Mouse (Mus musculus) kidney, adult 11 months (tissue): ENCODE data around the gene Copa.

Experiments used
- DNase-seq: peaks from one replicate; pipeline ENCODE4 v3.0.0; 2022

The Copa gene

DNA sequence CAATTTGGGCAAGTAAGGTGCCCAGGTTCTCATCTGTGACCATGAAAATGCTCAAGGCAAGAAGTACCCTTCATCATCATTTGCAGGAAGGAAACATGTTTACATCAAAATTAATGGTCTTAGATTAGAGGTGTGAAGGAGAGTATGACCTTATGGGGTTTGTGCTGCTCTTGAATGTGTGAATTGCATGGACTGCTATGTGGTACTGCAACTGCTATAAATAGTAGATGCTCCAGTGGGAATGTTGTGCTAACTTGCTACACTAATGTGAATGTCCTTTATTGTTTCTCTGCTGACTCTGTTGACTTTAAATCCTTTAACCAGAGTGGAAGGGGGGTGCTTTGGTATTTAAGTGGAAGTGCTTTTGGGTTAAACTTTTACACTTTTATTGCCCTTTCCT lies 12.0 kb downstream of the Copa start:
- DNase-seq: peak; percentile 25

DNA sequence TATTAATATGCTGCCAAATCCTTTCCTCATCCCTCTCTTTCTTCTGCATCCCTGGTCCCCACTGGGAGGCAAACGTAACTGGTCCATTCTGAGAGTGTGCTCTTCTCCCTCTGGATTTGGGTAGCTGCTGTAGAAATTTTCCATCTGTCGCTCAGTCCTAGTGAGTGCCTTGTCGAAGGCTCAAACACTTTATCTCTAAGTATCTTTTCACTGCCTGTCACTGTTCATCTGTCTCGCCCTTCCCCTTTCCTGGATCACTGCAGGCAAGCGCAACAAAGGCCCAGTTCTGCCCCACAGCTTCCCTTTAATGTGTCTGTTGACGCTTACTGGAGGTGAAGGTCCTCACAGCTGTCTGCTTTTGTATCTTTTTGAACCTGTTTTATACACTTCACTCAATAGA lies 12.9 kb downstream of the Copa start:
- DNase-seq: no peak

DNA sequence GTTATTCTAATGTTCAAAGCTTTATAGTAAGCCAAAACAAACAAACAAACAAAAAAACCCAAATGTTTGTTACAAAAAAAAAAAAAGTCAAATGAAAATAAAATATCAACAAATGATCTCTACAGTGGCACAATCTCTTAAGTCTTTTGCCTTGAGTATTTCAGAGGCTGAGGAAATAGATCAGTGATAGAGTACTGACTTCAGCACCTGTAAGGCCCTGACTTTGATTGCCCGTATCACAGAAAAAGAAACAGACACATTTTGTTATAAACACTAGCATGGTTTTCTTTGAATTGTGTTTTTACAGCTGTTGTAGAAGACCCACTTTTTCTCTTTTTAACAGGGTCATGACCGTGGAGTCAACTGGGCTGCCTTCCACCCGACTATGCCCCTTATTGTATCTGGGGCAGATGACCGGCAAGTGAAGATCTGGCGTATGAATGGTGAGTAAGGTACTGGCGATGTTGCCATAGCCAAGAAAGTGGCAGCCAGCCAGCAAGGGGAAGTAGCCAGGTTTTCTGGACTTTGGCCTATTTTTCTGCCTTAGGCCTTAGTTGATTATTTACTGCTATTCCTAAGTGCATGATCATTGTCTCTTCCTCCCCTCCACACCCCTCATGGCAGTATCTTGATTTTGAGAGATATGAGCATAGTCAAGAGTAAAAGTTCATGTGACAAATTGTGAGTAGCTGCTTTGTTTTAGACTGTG lies 17.1 kb downstream of the Copa start:
- peak; percentile 85 for DNase-seq

DNA sequence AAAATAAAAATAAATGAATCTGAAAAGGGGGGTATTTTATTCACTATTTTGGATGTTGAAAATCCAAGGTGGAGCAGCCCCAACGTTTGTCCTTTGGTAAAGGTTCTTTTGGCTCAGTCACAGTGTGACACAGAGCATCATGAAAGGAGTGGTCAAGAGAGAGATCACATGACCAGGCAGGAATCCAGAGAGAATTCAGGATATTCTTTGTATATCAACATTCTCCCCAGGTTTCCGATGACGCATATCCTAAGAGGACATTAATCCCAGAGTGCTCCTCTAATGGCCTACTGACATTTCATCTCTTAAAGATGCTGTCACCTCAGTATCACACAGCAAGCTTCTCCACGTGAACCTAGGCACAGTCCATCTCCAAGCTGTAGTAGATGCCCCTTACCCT lies 21.3 kb downstream of the Copa start:
- no peak for DNase-seq

DNA sequence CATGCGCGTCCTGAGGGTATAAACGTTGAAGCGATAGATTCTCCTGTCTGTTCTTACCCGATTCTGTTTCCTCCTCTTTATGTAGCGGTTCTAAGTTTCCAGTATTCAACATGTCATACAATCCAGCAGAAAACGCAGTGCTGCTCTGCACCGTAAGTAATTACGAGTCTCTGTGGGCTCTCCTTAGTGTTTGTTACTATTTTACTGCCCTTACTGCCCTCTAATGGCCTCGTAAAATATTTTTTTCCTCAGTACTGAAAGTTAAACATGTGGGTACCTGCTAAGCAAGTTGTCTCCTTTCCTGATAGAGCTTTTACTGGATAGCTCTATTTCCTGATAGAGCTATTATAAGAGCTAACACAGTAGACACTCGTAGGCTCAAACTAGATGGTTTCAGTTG lies 22.8 kb downstream of the Copa start:
- no peak for DNase-seq

DNA sequence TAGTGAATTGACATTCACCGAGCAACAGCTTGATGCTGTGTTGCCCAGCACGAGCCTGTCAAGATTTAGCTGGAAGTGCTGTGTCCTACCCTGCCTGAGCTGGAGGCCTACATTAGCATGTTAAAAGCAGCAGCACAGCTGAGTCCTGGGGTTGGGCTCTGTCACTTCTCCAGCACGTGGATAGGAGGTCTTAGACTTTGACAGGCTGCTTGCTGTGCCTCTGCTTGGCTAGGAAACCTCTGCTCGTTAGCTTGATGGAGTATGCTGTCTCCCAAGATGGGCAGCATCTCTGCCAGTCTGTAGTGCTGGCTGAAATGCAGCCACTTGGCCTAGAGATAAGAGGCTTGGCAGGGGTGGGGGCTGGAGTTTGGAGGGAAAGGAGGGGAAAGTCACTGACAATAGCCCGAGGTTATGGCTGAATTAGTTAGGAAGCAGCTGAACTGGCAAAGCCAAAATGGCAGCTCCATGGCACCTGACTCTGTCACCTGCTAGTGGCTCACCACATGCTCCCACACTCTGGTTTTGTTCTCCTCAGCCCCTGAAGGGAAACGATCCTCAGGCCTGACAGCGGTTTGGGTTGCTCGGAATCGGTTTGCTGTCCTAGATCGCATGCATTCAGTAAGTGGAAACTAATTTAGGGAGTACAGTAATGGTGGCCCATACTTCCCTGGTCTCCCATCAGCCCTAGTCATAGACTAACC lies 25.6 kb downstream of the Copa start:
- no peak for DNase-seq

DNA sequence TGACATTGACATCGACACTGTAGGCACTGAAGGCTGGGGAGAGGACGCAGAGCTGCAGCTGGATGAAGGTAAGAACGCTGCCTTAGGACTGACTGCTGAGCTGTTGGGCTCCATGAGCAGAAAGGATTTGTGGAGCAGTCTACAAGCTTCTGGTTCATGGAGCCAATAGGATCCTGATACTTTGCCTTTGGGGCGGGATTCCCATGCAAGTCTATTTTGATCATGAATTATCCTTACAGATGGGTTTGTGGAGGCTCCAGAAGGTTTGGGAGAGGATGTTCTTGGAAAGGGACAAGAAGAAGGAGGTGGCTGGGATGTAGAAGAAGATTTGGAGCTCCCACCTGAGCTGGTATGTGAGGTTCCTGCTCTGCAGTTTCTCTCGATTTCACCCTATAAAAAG lies 34.6 kb downstream of the Copa start:
- DNase-seq: no peak

DNA sequence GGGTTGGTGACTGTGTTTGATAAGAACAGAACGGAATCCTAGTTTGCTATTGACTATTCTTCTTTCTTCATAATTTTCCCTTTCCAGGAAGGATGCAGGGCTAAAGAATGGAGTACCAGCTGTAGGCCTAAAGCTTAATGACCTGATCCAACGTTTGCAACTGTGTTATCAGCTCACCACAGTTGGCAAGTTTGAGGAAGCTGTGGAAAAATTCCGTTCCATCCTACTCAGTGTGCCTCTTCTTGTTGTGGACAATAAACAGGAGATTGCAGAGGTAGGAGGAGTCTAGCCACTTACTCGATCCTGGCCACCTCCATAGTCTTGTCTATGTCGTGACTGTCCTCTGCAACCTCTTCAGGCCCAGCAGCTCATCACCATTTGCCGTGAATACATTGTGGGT lies 36.8 kb downstream of the Copa start:
- no peak for DNase-seq

DNA sequence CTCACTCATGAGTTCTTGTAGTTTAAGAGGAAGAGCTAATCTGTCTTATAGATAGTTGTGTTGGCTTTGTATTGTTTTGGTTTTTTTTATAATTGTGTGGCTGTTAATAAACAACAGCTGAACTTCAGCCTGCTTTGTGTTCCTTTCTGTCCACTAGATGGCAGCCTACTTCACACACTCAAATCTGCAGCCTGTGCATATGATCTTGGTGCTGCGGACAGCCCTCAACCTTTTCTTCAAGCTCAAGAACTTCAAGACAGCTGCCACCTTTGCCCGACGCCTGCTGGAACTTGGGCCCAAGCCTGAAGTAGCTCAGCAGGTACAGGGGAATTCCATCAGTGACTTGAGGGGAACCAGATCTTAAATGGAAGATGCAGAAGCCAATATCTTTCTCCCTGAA lies 37.4 kb downstream of the Copa start:
- peak; percentile 60 for DNase-seq

DNA sequence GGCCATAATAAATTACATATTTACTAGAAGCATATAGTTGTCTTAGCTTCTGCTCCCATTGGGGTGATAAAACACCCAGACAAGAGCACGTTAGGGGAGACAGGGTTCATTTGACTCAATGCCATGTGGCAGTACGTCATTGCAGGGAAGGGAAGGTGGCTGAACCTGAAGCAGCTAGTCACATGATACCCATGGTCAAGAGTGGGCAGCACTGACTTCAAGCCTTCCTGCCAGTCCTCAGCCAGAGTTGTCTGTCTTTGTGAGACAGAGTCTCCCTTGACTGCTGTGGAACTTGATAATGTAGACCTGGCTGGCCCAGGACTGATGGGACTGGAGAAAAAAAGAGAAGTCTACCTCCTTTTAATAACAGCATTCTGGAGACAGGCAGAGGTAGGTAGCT lies 40.3 kb downstream of the Copa start:
- no peak for DNase-seq

DNA sequence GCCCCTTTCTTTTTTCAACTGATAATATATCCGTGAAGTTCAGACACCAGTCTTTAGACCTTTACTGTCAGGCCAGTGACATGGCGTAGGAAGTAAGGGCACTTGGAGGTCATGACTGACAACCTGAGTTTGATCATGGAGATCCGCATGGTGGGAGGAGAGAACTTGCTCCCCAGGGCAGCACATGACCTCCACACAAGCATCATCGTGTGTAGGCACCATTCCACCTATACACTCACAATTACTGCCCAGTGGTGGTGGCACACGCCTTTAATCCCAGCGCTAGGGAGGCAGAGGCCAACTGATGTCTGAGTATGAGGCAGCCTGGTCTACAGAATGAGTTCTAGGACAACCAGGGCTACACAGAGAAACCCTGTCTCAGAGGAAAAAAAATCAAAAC lies 42.2 kb downstream of the Copa start:
- no peak for DNase-seq

DNA sequence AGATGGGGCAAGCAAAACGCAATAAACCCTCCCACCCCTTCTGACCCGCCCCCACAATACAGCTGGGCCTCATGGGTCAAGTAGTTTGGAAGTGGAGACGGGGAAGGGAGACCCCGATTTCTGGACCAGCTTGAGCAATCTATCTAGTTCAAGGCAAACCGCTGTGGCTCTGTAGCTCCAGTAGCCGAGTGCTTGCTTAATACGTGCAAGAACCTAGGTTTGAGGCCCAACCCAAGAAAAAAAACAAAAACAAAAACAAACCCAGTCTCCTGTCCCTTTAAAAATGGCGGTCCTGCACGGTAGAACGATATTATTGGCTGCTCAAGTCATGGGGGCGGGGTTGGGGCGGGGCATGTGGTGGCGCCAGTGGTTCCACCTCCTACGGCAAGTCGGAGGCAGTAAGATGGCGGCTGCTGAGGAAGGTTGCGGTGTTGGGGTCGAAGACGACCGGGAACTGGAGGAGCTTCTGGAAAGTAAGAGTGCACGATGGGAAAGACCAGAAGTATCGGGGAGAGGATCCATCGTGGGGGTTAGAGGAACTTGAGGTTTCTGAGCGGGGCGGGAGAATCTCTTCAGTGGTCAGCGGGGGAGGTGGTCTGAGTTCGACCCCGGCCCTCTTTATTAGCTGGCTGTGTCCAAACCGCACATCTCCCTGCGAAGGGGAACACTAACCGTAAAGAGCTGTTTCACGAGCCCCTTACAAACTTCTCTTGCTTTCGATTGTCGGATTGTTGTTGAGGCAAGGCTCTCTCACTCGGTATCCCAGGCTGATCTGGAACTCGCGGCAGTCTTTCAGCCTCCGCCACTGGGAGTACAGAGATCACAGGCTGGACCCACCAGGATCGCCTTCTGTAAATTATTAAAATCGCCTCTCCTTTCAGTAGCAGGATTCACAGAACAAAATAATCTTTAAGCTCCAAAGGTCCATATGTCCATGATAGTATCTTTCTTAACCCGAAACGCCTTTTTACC lies 44.3 kb downstream of the Copa start, which contains the start of gene Pex19:
Gene Pex19 (plus strand): TSS at position 380 of the 972 bp plus-strand sequence.
- peak; percentile 66 for DNase-seq

DNA sequence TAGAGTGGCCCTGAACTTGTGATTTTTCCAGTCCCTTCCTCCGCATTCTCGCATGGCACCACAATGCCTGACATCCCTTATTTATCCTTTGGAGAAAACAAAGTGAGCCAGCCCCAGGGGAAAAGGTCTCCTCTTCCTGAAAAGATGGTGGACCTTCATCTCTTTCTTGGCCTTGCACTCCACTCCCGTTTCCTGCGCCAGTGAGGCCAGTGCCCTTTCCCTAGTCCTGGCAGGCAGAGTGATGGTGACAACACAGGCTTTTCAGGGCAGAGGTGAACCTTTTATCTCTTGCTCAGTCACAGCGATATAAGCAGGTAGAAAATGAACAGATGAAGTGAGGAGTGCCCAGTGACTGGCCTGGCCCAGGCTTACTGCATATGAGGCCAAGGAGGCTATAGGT lies 45.2 kb downstream of the Copa start:
- DNase-seq: peak; percentile 29

DNA sequence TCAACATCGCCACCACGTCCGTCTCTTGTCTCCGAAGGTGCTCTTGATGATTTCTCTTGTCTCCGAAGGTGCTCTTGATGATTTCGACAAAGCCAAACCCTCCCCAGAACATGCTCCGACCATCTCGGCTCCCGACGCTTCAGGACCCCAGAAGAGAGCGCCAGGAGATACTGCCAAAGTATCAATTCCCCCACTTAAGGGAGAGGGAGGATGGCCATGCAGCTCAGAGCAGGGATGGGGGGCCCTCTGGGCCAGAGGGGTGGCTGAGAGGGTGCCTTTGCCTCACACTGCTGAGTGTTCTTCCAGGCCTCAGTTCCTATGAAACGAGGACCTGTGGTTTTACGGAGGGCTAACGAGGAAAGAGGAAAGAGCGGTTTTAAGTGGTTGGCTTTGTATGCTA lies 46.2 kb downstream of the Copa start:
- DNase-seq: no peak

DNA sequence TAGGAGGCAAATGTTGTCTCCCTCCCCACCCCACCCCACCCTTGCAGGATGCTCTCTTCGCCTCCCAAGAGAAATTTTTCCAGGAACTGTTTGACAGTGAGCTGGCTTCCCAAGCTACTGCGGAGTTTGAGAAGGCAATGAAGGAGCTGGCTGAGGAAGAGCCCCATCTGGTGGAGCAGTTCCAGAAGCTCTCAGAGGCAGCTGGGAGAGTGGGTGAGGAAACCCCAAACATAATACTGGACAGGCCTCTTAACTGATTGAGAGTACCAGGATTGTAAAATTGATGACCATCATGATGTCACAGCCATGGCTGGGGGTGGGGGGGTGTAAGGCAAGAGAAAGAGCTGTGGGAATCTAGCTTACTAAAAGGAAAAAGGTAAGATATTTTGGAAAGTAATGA lies 46.8 kb downstream of the Copa start:
- DNase-seq: no peak

DNA sequence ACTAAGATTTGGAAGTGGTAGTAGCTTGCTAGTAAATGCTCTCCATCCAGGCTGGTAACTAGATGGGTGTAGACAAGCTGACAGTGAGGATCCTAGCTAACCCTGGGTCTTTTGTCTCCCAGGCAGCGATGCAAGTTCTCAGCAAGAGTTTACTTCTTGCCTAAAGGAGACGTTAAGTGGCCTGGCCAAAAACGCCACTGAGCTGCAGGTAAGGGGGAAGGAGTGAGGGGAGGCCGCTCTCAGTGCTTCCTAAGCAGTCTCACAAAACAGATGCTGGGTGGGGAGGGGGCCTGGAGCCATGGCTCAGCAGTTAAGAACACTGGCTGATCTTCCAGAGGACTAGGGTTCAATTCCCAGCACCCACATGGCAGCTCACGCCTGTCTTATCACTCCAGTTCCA lies 47.5 kb downstream of the Copa start:
- no peak for DNase-seq

DNA sequence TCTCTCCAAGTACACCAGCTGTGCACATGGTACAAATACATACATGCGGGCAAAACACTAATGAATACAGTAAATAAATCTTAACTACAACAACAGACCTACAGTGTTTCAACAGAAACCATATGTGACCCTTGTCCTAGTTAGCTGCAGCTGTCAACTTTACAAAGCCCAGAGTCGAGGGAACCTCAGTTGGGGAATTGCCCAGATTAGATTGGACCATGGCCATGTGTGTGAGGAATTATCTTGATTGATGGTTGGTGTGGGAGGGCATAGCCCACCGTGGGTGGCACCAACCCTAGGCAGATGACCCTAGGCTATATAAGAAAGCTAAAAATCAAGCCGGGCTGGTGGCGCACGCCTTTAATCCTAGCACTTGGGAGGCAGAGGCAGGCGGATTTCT lies 50.0 kb downstream of the Copa start:
- no peak for DNase-seq

DNA sequence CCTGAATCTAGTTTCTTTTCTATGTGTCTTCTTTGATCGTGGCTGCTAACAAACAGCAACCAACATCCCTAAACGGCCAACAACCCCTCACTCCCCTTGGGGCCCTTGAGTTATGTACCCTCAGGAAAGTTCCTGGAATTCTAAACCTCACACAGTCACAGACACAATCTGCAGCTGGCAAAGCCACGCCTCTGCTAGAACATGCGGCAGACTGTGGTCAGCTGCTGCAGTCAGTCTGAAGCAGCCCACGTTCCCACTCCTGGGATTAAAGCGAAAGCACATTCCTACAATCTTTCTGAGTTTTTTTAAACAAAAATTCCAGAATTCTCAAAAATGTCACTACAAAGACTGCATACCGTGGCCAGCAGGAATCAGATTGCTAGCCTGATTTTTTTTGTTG lies 51.2 kb downstream of the Copa start:
- no peak for DNase-seq

DNA sequence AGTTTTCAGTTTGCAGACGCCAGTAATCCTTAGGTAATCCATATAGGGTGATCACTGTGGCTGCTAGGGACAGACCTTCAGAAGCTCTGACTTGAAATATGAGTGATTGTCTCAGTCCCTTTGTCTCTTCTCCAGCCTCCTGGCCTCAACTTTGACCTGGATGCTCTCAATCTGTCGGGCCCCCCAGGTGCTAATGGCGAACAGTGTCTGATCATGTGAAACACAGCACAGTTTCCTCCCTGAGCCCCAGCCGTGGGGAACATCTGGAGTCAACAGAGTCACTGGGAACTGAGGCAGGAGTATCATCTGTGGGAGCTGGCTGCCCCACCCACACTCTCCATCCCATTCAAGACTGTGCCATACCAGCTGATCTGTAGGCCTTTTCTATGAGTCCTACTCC lies 51.7 kb downstream of the Copa start:
- no peak for DNase-seq

DNA sequence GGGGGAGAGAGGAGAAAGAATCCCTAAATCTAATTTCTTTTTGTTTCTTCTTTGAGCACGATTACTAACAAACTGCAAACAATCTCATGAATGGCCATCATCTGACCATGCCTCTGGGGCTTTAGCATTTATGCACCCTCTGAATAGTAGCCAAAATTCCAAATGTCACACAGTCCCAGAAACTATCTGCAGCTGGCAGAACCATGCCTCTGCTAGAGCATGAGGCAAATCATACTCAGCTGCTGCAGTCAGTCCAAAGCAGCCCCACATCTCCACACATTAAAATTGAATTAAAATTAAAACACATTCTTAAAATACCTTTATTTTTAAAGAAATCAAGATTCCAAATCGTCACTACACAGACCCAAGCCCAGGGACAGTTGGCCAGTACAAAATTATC lies 57.8 kb downstream of the Copa start:
- DNase-seq: no peak

DNA sequence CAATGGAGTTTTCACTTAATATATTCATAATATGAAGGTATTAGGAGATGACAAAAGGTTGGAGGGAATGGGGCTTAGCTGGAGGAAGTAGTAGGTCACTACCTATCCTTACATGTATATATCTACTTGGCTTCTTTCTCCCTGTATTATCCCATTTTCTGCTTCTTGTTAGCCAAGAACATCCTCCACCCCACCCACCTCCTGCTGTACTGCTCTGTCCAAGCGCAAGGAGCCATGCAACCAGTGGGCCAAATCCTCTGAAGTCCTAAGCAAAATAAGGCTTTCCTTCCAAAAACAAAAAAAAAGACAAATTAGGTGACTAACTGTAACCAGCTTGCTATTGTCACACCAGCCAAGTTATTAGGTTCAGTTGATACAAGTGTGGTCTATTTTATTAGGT lies 58.5 kb downstream of the Copa start:
- no peak for DNase-seq

DNA sequence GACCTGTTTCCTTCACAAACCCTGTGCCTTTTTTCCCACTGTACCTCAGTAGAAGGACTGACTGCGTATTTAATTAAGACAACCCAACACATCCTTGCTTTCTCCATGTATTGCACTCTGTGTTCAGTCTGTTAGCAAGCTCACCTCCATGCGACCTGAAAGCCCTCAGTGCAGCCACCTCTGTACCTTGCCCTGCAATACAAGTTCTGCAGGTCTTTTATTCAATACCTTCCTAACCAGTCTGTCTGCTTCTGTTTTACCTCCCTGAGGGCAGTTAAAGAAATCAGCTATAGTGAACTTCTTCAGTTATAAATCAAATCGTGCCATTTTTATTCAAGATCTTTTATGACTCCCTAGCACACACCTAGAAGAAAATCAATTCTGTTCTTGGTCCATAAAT lies 59.2 kb downstream of the Copa start:
- no peak for DNase-seq

DNA sequence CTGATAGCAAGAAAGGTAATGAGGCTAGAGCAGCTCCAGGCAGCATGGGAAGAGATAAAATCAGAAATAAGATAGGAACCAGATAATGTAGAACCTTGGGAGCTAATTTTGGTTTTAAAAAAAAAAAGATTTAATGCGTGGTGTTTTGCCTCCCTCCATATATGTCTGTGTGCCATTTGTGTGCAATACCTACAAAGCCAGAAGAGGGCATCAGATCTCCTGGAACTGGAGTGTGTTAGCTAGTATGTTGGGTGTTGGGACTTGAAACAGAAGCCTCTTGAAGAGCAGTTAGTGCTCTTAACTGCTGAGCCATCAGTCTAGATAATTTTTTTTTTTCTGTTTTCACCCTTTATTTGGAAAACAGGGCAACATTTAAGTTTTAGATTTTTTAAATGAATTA lies 61.2 kb downstream of the Copa start:
- DNase-seq: peak; percentile 48

DNA sequence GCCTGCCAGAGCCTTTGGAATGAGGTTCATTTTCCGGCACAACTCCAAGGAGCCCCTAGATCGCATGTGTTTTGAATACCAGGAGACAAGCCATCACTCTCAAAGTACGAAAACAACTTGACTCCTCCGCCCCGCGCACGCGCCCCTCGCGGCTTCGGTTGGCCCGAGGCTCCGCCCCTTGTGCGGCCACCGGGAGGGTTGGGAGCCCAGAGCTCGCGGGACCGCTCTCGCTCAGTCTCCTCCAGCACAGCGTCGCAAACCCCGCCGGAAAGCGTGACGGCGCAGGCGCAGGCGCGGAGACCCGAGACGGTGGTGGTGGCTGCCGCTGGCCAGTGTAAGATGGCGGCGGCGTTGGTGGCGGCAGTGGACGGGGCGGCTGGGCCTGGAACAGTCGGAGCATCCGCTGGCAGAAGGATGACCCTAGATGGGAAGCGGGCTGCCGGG lies 65.5 kb downstream of the Copa start, which contains the start of gene Dcaf8:
Gene Dcaf8 (plus strand): TSS at position 250 of the 444 bp plus-strand sequence.
- peak; percentile 98 for DNase-seq
